Mouse (Mus musculus): ENCODE measurements around the gene Ndufb8. TPM values are rescaled to one million over a fixed set of nuclear protein-coding genes. Genes with fewer than 3 reads are reported as not detected.

Ndufb8 gene
- polyA plus RNA-seq (2012; rRNA removed) = 248 and 254 TPM in 2 replicates

GRCm38 (mm10) chr19:44554861-44555590 is at the start of gene Ndufb8:
TSS of gene Ndufb8 (minus strand) at chr19:44555440.

GRCm38 (mm10) chr19:44562652-44563206 is 7.5 kb upstream of the Ndufb8 start, which contains the start of gene Hif1an:
TSS of gene Hif1an (plus strand) at chr19:44562850.

GRCm38 (mm10) chr19:44552731-44553130 is 2.5 kb downstream of the Ndufb8 start, which contains the start of gene Gm20538:
TSS of gene Gm20538 (minus strand) at chr19:44552831.

GRCm38 (mm10) chr19:44545321-44546041 is 9.8 kb downstream of the Ndufb8 start, which contains the start of gene Sec31b:
TSS of gene Sec31b (minus strand) at chr19:44545864.

Other genes starting within 250 kb of the Ndufb8 start
- gene Scd4, start 222.3 kb downstream of the Ndufb8 start, polyA plus RNA-seq (2012; rRNA removed) = 0.06 and 0.07 TPM in 2 replicates
- 63.8 and 123 TPM in 2 replicates for gene Scd1, start 147.6 kb downstream of the Ndufb8 start, polyA plus RNA-seq (2012; rRNA removed)
- gene Wnt8b, start 62.0 kb downstream of the Ndufb8 start, polyA plus RNA-seq (2012; rRNA removed) = not detected in 2 replicates
- gene Sec31b, start 9.6 kb downstream of the Ndufb8 start, polyA plus RNA-seq (2012; rRNA removed) = 2.2 and 2.4 TPM in 2 replicates
- not detected in 2 replicates for gene Gm20538, start 2.6 kb downstream of the Ndufb8 start, polyA plus RNA-seq (2012; rRNA removed)
- gene Hif1an, start 7.4 kb upstream of the Ndufb8 start, polyA plus RNA-seq (2012; rRNA removed) = 6.2 and 6.4 TPM in 2 replicates
- not detected in 2 replicates for gene Pax2, start 200.6 kb upstream of the Ndufb8 start, polyA plus RNA-seq (2012; rRNA removed)

All from liver, embryonic 18 days (tissue).